Mouse (Mus musculus): ENCODE data around the gene 1700016D06Rik.

Gene 1700016D06Rik

GRCm38 (mm10) chr8:11701033-11701362 is at the start of gene 1700016D06Rik:
1700016D06Rik (minus strand) TSS chr8:11701063.
- in situ Hi-C loops (cut with MboI, MseI), result no loop called here

DNA sequence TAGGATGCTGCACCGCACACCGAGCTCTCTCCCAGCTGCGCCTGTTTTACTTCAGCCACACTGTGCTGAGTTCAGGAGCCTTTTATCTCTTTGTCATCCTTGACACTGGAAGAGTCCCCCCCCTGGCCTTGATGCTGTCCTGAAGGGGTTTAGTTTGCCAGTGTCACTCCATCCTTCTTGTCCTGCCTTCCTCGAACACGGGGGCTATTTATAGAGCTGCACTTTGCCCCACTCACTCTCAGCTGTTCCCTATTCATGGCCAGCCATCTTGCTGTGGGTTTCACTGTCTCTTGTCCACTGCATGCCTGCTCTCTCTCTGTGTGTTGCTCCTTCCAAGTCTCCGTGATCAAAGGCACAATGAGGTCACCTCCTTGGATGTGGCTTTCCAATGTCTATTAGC is 48.6 kb upstream of the 1700016D06Rik start:
- in situ Hi-C loops (cut with MboI, MseI), result loop anchor here (10.0 kb wide), 1 partner anchor 745 kb away; no protein-coding TSS in a partner anchor

DNA sequence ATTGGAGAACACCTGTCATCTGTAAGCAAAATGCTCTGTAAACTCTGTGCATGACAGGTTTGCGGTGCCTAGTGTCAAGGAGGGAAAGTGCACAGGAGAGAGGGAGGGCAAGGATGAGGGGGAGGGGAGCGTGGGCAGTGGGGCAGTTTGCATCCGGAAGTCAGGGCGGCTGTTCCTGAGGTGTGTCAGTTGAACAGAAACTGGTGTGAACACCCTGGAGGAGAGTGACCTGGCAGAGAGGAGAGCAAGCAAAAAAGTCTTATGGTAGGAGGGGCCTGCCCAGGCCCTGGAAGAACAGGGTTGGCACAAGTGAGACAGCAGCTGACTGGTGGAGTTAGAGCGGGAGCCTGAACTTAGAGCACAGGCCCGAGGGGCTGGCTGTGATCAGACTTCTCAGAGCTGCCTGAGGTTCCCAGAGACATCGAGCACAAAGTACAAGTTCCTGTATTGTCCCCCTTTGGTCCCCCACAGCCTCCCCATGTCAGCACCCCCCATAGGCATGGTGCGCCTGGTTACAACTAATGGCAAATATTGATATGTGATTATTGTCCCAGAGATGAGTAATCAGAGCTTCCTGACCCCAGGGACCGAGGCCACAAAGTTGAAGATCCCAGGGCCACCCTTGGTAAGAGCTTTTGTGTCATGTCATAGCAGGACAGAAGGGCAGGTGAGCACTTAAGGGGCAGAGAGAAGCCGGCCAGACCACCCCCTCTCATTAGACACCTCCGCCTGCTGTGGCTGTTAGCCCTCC is 46.2 kb upstream of the 1700016D06Rik start:
- in situ Hi-C loops (cut with MboI, MseI), result loop anchor here (10.0 kb wide), 1 partner anchor 748 kb away; no protein-coding TSS in a partner anchor

GRCm38 (mm10) chr8:11743580-11743979 is 42.7 kb upstream of the 1700016D06Rik start:
- in situ Hi-C loops (cut with MboI, MseI), result loop anchor here (10.0 kb wide), 1 partner anchor 751 kb away; no protein-coding TSS in a partner anchor

GRCm38 (mm10) chr8:11740857-11741256 is 40.0 kb upstream of the 1700016D06Rik start:
- in situ Hi-C loops (cut with MboI, MseI), result loop anchor here (10.0 kb wide), 1 partner anchor 754 kb away; no protein-coding TSS in a partner anchor

- in situ Hi-C loops (cut with MboI, MseI), result no loop called here
Observed at GRCm38 (mm10) chr8:11739082-11739481, 38.2 kb upstream of the 1700016D06Rik start.

DNA sequence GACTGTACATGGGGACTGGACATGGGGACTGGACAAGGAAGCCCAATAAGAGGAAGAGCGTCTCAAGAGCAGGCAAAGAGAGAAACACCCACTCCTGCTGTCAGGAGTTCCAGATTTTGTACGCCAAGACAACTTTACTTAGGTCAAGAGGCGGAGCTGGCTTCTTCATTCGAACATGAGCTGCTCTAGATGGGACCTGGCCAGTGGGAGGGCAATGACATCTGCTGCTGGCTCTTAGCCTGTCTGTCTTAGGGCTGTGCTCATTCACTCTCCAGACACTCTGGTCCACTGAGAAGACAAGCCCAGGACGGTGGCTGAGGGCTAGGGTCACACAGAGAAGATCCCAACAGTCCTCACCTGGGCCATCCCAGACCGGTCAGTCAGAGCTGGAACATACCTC is 36.2 kb upstream of the 1700016D06Rik start:
- in situ Hi-C loops (cut with MboI, MseI), result no loop called here

- in situ Hi-C loops (cut with MboI, MseI), result no loop called here
Observed at GRCm38 (mm10) chr8:11735672-11736235, 34.9 kb upstream of the 1700016D06Rik start.

DNA sequence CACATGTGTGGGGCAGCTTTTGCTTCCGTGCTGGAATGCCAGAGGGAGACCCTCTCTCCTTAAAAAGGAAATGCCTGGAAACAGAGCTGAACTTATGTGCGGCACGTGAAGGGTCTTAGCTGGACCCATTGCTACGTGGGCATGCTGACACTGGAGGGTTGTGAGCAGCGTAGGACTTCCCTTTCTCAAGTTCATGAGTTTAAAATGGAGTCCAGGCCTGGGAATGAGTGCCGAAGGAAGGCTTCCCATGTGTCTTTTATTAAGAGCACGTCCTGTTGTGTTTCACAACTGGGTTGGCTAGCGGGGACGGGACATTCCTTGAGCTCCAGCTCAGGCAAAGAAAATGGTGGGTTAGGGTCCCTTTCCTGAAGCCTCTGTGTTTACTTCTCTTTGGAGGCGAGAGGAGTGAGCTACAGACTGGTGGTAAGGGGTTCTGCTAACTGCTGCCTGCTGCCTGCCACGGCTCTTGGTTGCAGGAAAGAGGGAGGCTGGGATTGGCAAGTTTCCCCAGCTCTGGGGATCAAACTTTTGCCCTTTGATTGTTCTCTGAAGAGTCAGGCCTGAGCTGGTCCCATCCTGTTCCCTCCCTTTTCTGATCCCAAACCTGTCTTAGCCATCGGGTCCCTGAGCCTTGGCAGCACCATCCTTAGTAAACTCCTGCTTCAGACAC is 29.5 kb upstream of the 1700016D06Rik start:
- in situ Hi-C loops (cut with MboI, MseI), result no loop called here

- in situ Hi-C loops (cut with MboI, MseI), result no loop called here
Observed at GRCm38 (mm10) chr8:11728482-11729295, 27.8 kb upstream of the 1700016D06Rik start.

DNA sequence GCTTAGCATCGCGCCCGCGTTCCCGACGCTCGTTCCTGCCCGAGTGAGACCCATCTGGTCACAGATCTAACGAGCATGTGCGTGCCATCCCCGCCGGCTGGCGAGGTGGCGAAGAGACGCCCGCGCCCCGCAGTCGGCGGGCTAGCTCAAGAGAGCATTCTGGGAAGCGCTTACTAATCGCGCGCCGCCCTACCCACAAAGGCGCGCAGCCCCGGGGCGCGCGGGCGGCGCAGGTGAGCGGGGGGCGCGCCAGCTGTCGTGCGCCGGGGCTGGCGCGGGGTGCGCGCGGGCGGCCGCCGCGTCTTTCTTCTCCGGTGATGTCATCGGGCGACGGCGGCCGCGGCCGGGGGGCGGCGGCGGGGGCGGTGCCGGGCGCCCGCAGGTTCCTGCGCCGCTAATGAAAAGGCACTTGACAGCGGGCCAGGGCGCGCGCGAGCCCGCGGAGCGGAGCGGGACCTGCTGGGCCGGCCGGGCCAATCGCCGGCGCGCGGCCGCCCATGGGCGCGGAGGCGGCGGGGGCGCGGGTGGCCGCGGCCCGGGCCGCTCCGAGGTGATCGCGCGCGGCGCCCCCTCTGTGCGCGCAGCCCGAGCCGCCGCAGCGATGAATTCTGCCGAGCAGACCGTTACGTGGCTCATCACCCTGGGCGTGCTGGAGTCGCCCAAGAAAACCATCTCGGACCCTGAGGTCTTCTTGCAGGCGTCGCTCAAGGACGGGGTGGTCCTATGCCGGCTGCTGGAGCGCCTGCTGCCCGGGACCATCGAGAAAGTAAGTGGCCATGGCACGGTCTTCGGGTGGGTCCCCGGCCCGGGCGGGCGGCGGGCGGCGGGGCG is 27.0 kb upstream of the 1700016D06Rik start, which contains the start of gene Arhgef7:
TSS of gene Arhgef7 (plus strand) at position 71 of the 831 bp plus-strand sequence.
- in situ Hi-C loops (cut with MboI, MseI), result no loop called here

GRCm38 (mm10) chr8:11727273-11727650 is 26.4 kb upstream of the 1700016D06Rik start:
- in situ Hi-C loops (cut with MboI, MseI), result no loop called here

GRCm38 (mm10) chr8:11717194-11717593 is 16.3 kb upstream of the 1700016D06Rik start:
- in situ Hi-C loops (cut with MboI, MseI), result no loop called here

DNA sequence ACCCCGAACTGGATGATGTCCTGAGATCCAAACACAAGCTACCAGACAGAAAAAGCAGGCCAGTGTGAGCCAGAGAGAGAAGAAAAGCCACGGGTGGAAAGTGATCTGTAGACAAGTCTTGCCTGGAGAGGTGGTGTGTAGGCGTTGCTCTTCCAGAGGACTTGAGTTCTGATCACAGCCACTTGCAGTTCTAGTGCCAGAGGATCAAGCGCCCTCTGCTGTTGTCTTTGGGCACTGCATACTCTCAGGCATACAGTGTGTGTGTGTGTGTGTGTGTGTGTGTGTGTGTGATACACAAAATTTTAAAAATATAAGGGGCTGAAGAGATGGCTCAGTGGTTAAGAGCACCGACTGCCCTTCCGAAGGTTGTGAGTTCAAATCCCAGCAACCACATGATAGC is 11.4 kb upstream of the 1700016D06Rik start:
- in situ Hi-C loops (cut with MboI, MseI), result no loop called here

DNA sequence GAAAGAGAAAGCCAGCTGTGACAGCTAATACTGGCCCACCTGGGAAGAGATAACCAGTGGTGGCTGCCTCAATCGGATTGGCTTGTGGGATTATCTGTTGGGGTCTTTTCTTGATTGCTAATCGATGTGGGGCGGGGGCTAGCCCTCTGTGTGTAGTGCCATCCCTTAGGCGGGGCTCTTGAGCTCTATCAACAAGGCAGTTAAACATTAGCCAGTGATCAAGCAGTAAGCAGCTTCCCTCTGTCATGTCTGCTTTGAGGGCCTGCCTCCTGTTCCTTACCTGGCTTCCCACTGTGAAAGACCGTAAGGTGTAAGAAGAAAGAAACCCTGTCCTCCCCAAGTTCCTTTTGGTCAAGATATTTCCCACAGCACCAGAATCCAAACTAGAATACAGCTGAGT is 9.6 kb upstream of the 1700016D06Rik start:
- in situ Hi-C loops (cut with MboI, MseI), result no loop called here

GRCm38 (mm10) chr8:11709542-11709941 is 8.7 kb upstream of the 1700016D06Rik start:
- in situ Hi-C loops (cut with MboI, MseI), result loop anchor here (5.0 kb wide), 1 partner anchor 292 kb away; no protein-coding TSS in a partner anchor

GRCm38 (mm10) chr8:11708815-11709214 is 8.0 kb upstream of the 1700016D06Rik start:
- in situ Hi-C loops (cut with MboI, MseI), result loop anchor here (5.0 kb wide), 1 partner anchor 292 kb away; no protein-coding TSS in a partner anchor

DNA sequence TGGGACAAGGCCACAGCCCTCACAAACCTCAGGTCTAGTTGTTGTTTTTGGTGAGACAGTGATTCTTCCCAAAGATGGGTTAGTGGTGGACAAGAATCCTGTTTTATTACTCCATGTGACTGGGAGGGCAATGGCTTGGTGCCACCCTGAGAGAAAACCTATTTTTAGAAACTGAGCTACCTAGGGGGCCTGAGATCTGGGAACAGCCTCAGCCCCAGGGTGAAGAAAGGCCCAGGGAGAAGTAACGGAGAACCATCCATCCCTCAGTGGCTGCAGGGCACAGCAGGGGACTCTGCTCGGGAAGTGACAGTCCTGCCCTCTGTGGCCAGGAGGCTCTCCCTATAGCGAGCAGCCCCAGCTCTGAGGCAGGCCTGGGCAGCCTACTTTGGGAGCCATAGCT is 6.8 kb upstream of the 1700016D06Rik start:
- in situ Hi-C loops (cut with MboI, MseI), result loop anchor here (5.0 kb wide), 1 partner anchor 290 kb away; no protein-coding TSS in a partner anchor

DNA sequence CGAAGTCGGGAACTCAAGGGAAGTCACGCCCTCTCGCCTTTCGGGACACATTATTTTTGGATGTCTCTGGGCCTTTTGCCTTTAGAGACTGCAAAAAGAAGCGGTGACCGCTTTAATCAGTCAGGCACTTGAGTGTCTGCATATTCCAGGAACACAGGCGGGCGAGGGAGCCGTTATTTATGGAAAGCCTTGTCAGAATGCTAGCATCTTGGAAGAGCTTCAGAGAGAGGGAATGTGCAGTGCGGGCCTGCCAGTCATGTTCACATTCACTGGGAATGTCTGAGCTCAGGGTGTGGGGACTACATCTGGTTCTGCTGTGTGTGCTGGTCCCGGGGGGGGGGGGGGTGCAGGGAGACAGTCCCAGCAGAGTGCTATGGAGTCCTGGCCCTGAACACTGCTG is 5.0 kb upstream of the 1700016D06Rik start:
- in situ Hi-C loops (cut with MboI, MseI), result loop anchor here (5.0 kb wide), 1 partner anchor 289 kb away; no protein-coding TSS in a partner anchor

DNA sequence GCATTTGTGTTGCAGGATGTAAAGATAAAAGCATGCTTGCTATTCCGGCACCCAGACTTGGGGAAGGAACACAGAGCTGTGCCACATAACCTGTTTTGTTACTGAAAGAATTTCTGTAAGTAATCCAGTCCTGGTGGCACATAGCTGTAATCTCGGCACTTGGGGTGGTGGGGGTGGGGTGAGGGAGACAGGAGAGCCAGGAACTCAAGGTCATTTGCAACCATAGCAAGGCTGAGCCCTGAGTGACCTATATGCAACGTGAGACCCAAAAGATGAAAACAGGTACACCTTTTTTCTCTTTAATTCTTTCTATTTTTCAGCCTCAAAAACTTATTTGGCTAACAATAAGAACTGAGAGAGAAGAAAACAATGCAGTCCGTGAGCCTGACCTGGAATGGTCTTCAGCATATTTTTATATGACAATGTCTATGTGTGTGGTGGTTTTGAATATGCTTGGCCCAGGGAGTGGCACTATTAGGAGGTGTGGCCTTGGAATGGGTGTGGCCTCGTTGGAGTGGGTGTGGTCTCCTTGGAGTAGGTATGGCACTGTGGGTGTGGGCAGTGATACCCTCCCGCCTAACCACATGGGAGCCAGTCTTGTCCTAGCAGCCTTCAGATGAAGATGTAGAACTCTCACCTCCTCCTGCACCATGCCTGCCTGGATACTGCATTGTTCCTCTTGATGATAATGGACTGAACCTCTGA is 4.0 kb upstream of the 1700016D06Rik start:
- in situ Hi-C loops (cut with MboI, MseI), result loop anchor here (5.0 kb wide), 1 partner anchor 288 kb away; no protein-coding TSS in a partner anchor
